Mouse (Mus musculus) G1E (cell line): Measurements from ENCODE around the gene Nbeal2.

Experiments used
- CTCF ChIP-seq: IDR thresholded peaks from 2 replicates; pipeline ENCODE4 v1.5.1; 2012; ENCODE audit warnings: low read depth, low read length, inconsistent platforms, mixed read lengths
- GATA1 ChIP-seq: IDR thresholded peaks from 2 replicates; pipeline ENCODE4 v1.6.1; 2012; ENCODE audit warnings: borderline replicate concordance, low read length, inconsistent platforms, mixed read lengths
- GATA2 ChIP-seq: IDR thresholded peaks from 2 replicates; pipeline ENCODE4 v1.6.1; 2012; ENCODE audit warnings: low read depth, low read length, inconsistent platforms, borderline replicate concordance
- POLR2AphosphoS5 ChIP-seq: IDR thresholded peaks from 2 replicates; pipeline ENCODE4 v1.6.1; 2012; ENCODE audit warnings: low read depth, low read length, inconsistent platforms; ENCODE audit not compliant: insufficient replicate concordance

DNA sequence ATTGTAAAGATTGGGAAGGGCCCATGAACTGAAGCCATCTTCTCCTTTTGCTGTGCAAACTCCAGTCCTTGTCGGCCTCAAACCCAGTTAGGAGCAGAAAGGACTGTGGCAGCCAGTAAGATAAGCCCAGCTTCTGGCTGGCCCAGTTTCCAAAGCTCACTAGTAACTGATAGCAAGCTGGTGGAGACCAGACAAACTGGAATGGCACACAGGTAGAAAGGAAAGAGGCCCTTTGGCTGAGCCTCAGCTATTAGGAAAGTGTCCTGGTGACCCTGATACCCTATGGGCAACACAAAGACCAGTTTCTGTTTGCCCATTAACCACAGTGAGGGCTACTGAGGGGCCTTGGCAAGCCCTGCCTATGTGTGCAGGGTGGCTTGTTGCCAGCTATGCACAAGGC, 48.9 kb upstream of the Nbeal2 start:
- TF ChIP-seq CTCF (no peak), POLR2AphosphoS5 (no peak), GATA2 (no peak), GATA1 (no peak)
